Mouse (Mus musculus) MEL (cell line): Measurements from ENCODE around the gene Guk1. TPM values are rescaled to one million over a fixed set of nuclear protein-coding genes. Genes with fewer than 3 reads are reported as not detected.

Experiments
- DNase-seq: peaks from one replicate; pipeline ENCODE4 v3.0.0; 2011; ENCODE audit warnings: low read depth, low spot score
- H3K27ac ChIP-seq: 2 replicates; pipeline ENCODE4 v1.5.1; 2012; ENCODE audit warnings: low read depth, mild to moderate bottlenecking, control low read depth, low read length, moderate library complexity; ENCODE audit not compliant: control insufficient read depth
- H3K27me3 ChIP-seq, 2 experiments: fragments of 150-350 bp in 1 of 2; sonication (generic) in 1 of 2; 2 replicates each; pipeline ENCODE4 v1.6.1; 2012; ENCODE audit warnings: low read length in 2 of 2, mild to moderate bottlenecking in 2 of 2, improper control_type of control experiment in 1 of 2, moderate library complexity in 1 of 2; ENCODE audit not compliant: insufficient read depth in 2 of 2, control insufficient read depth in 1 of 2
- H3K36me3 ChIP-seq, 2 experiments: 2 replicates each; pipeline ENCODE4 v1.6.1; 2012 to 2014; ENCODE audit warnings: low read length in 2 of 2, improper control_type of control experiment in 1 of 2, inconsistent platforms in 1 of 2, mild to moderate bottlenecking in 1 of 2; ENCODE audit not compliant: insufficient read depth in 2 of 2, control insufficient read depth in 1 of 2
- H3K4me1 ChIP-seq, 2 experiments: fragments of 150-350 bp in 1 of 2; sonication (generic) in 1 of 2; 2 replicates each; pipeline ENCODE4 v1.6.1; 2012; ENCODE audit warnings: low read length in 2 of 2, improper control_type of control experiment in 1 of 2, mild to moderate bottlenecking in 1 of 2; ENCODE audit not compliant: insufficient read depth in 2 of 2, control insufficient read depth in 1 of 2
- H3K4me3 ChIP-seq, 2 experiments: fragments of 150-350 bp in 1 of 2; sonication (generic) in 1 of 2; 2 replicates each; pipeline ENCODE4 v1.5.1; 2012; ENCODE audit warnings: low read depth in 2 of 2, low read length in 2 of 2, mild to moderate bottlenecking in 2 of 2, moderate library complexity in 2 of 2, control low read depth in 1 of 2, improper control_type of control experiment in 1 of 2; ENCODE audit not compliant: control insufficient read depth in 1 of 2, insufficient read depth in 1 of 2
- H3K79me2 ChIP-seq: 2 replicates; pipeline ENCODE4 v1.6.1; 2012; ENCODE audit warnings: mild to moderate bottlenecking, low read length, moderate library complexity; ENCODE audit not compliant: control insufficient read depth, poor library complexity, insufficient read depth
- H3K9ac ChIP-seq: 2 replicates; pipeline ENCODE4 v1.6.1; 2012; ENCODE audit warnings: low read depth, mild to moderate bottlenecking, control low read depth, low read length, moderate library complexity; ENCODE audit not compliant: control insufficient read depth, poor library complexity, severe bottlenecking
- H3K9me3 ChIP-seq: fragments of 150-350 bp; sonication (generic); replicated peaks from 2 replicates; pipeline ENCODE4 v1.6.1; 2012; ENCODE audit warnings: mild to moderate bottlenecking, low read length, improper control_type of control experiment, moderate library complexity; ENCODE audit not compliant: insufficient read depth
- BHLHE40 ChIP-seq: IDR thresholded peaks from 2 replicates; pipeline ENCODE4 v1.6.1; 2012; ENCODE audit warnings: low read depth, mild to moderate bottlenecking, inconsistent platforms, low read length, improper control_type of control experiment, borderline replicate concordance
- CHD1 ChIP-seq: IDR thresholded peaks from 2 replicates; pipeline ENCODE4 v1.6.1; 2012; ENCODE audit warnings: low read depth, mild to moderate bottlenecking, inconsistent platforms, low read length, improper control_type of control experiment
- CHD2 ChIP-seq: IDR thresholded peaks from 2 replicates; pipeline ENCODE4 v1.6.1; 2011; ENCODE audit warnings: low read length, improper control_type of control experiment
- CTCF ChIP-seq, 3 experiments: IDR thresholded peaks in 2 of 3; conservative IDR thresholded peaks in 1 of 3; 2 replicates each; pipeline ENCODE4 v1.5.1; 2011 to 2012; ENCODE audit warnings: low read length in 3 of 3, low read depth in 2 of 3, mild to moderate bottlenecking in 2 of 3, improper control_type of control experiment in 1 of 3, inconsistent platforms in 1 of 3, mixed read lengths in 1 of 3, moderate library complexity in 1 of 3; ENCODE audit not compliant: control insufficient read depth in 1 of 3, insufficient read depth in 1 of 3, poor library complexity in 1 of 3, severe bottlenecking in 1 of 3
- E2F4 ChIP-seq: IDR thresholded peaks from 2 replicates; pipeline ENCODE4 v1.6.1; 2011; ENCODE audit warnings: low read depth, low read length, improper control_type of control experiment, borderline replicate concordance
- EP300 ChIP-seq, 2 experiments: IDR thresholded peaks; 2 replicates each; pipeline ENCODE4 v1.6.1; 2011; ENCODE audit warnings: improper control_type of control experiment in 2 of 2, low read length in 2 of 2, low read depth in 1 of 2, mild to moderate bottlenecking in 1 of 2
- ETS1 ChIP-seq: IDR thresholded peaks from 2 replicates; pipeline ENCODE4 v1.6.1; 2012; ENCODE audit warnings: low read depth, mild to moderate bottlenecking, inconsistent platforms, low read length, improper control_type of control experiment, moderate library complexity
- GABPA ChIP-seq: IDR thresholded peaks from 2 replicates; pipeline ENCODE4 v1.6.1; 2012; ENCODE audit warnings: low read depth, mild to moderate bottlenecking, inconsistent platforms, low read length, improper control_type of control experiment, moderate library complexity
- GATA1 ChIP-seq: IDR thresholded peaks from 2 replicates; pipeline ENCODE4 v1.6.1; 2011; ENCODE audit warnings: low read depth, low read length, improper control_type of control experiment
- HCFC1 ChIP-seq: IDR thresholded peaks from 2 replicates; pipeline ENCODE4 v1.6.1; 2012; ENCODE audit warnings: low read depth, mild to moderate bottlenecking, inconsistent platforms, low read length, improper control_type of control experiment, moderate library complexity
- JUND ChIP-seq: IDR thresholded peaks from 2 replicates; pipeline ENCODE4 v1.6.1; 2011; ENCODE audit warnings: low read depth, mild to moderate bottlenecking, improper control_type of control experiment, low read length
- MAFK ChIP-seq: IDR thresholded peaks from 2 replicates; pipeline ENCODE4 v1.6.1; 2011; ENCODE audit warnings: low read depth, mild to moderate bottlenecking, low read length, improper control_type of control experiment, borderline replicate concordance
- MAX ChIP-seq: IDR thresholded peaks from 2 replicates; pipeline ENCODE4 v1.6.1; 2011; ENCODE audit warnings: low read length, improper control_type of control experiment
- MEF2A ChIP-seq: IDR thresholded peaks from 2 replicates; pipeline ENCODE4 v1.6.1; 2014; ENCODE audit warnings: low read depth, mild to moderate bottlenecking, inconsistent platforms, low read length, improper control_type of control experiment; ENCODE audit not compliant: poor library complexity, insufficient replicate concordance, severe bottlenecking; ENCODE audit errors: extremely low read depth
- MYB ChIP-seq: IDR thresholded peaks from 2 replicates; pipeline ENCODE4 v1.6.1; 2011; ENCODE audit warnings: mild to moderate bottlenecking, low read depth, low read length, improper control_type of control experiment
- MYC ChIP-seq: IDR thresholded peaks from 2 replicates; pipeline ENCODE4 v1.6.1; 2011; ENCODE audit warnings: low read depth, mild to moderate bottlenecking, low read length, improper control_type of control experiment, moderate library complexity
- NELFE ChIP-seq: IDR thresholded peaks from 2 replicates; pipeline ENCODE4 v1.6.1; 2011; ENCODE audit warnings: low read depth, low read length, improper control_type of control experiment
- NRF1 ChIP-seq: IDR thresholded peaks from 2 replicates; pipeline ENCODE4 v1.6.1; 2014; ENCODE audit warnings: low read depth, mild to moderate bottlenecking, inconsistent platforms, low read length, improper control_type of control experiment, moderate library complexity; ENCODE audit not compliant: poor library complexity, insufficient read depth, severe bottlenecking
- POLR2A ChIP-seq, 2 experiments: IDR thresholded peaks; 2 replicates each; pipeline ENCODE4 v1.6.1; 2011 to 2012; ENCODE audit warnings: low read length in 2 of 2, mild to moderate bottlenecking in 2 of 2, control low read depth in 1 of 2, improper control_type of control experiment in 1 of 2, low read depth in 1 of 2, moderate library complexity in 1 of 2; ENCODE audit not compliant: control insufficient read depth in 1 of 2, insufficient read depth in 1 of 2, poor library complexity in 1 of 2
- POLR2AphosphoS2 ChIP-seq: IDR thresholded peaks from 2 replicates; pipeline ENCODE4 v1.6.1; 2011; ENCODE audit warnings: low read length, improper control_type of control experiment
- POLR2AphosphoS5 ChIP-seq: IDR thresholded peaks from 2 replicates; pipeline ENCODE4 v1.6.1; 2012; ENCODE audit warnings: low read depth, borderline replicate concordance, mild to moderate bottlenecking, inconsistent platforms, low read length, moderate library complexity, mixed read lengths
- RAD21 ChIP-seq: IDR thresholded peaks from 2 replicates; pipeline ENCODE4 v1.6.1; 2011; ENCODE audit warnings: mild to moderate bottlenecking, low read depth, low read length, improper control_type of control experiment
- RCOR1 ChIP-seq: IDR thresholded peaks from 2 replicates; pipeline ENCODE4 v1.6.1; 2012; ENCODE audit warnings: low read depth, mild to moderate bottlenecking, inconsistent platforms, low read length, improper control_type of control experiment
- SIN3A ChIP-seq: IDR thresholded peaks from 2 replicates; pipeline ENCODE4 v1.6.1; 2012; ENCODE audit warnings: low read length, improper control_type of control experiment, inconsistent platforms
- SMC3 ChIP-seq: IDR thresholded peaks from 2 replicates; pipeline ENCODE4 v1.6.1; 2011; ENCODE audit warnings: low read depth, low read length, improper control_type of control experiment
- TAL1 ChIP-seq: IDR thresholded peaks from 2 replicates; pipeline ENCODE4 v1.6.1; 2012; ENCODE audit warnings: mild to moderate bottlenecking, inconsistent platforms, low read length, moderate library complexity, mixed read lengths
- TBP ChIP-seq: IDR thresholded peaks from 2 replicates; pipeline ENCODE4 v1.8.0; 2011; ENCODE audit warnings: low read depth, low read length, improper control_type of control experiment
- TCF12 ChIP-seq: IDR thresholded peaks from 2 replicates; pipeline ENCODE4 v1.6.1; 2014; ENCODE audit warnings: low read depth, mild to moderate bottlenecking, inconsistent platforms, low read length, improper control_type of control experiment, moderate library complexity
- UBTF ChIP-seq: IDR thresholded peaks from 2 replicates; pipeline ENCODE4 v1.6.1; 2012; ENCODE audit warnings: low read depth, mild to moderate bottlenecking, inconsistent platforms, low read length, improper control_type of control experiment, moderate library complexity, borderline replicate concordance; ENCODE audit not compliant: insufficient read depth
- USF1 ChIP-seq: IDR thresholded peaks from 2 replicates; pipeline ENCODE4 v1.6.1; 2014; ENCODE audit warnings: low read depth, mild to moderate bottlenecking, inconsistent platforms, low read length, improper control_type of control experiment, moderate library complexity
- USF2 ChIP-seq, 2 experiments: IDR thresholded peaks; 2 replicates each; pipeline ENCODE4 v1.6.1; 2011 to 2012; ENCODE audit warnings: improper control_type of control experiment in 2 of 2, low read length in 2 of 2, borderline replicate concordance in 1 of 2, inconsistent platforms in 1 of 2, low read depth in 1 of 2, mild to moderate bottlenecking in 1 of 2; ENCODE audit not compliant: insufficient read depth in 1 of 2
- ZC3H11A ChIP-seq: IDR thresholded peaks from 2 replicates; pipeline ENCODE4 v1.6.1; 2012; ENCODE audit warnings: low read depth, mild to moderate bottlenecking, inconsistent platforms, low read length, improper control_type of control experiment
- ZKSCAN1 ChIP-seq: IDR thresholded peaks from 2 replicates; pipeline ENCODE4 v1.6.1; 2012; ENCODE audit warnings: low read depth, mild to moderate bottlenecking, inconsistent platforms, low read length, improper control_type of control experiment, moderate library complexity
- ZMIZ1 ChIP-seq: IDR thresholded peaks from 2 replicates; pipeline ENCODE4 v1.6.1; 2012; ENCODE audit warnings: low read depth, mild to moderate bottlenecking, inconsistent platforms, low read length, improper control_type of control experiment, moderate library complexity
- polyA plus RNA-seq, 2 experiments: library from polyadenylated mRNA; stranded (reverse) in 1 of 2; unstranded in 1 of 2; fragments of >175 nt in 1 of 2; fragments of >200 nt in 1 of 2; gene quantifications; 2 replicates each; pipeline versions ENCODE4 v1.2.1 to v1.2.4; 2012; ENCODE audit warnings: low replicate concordance in 2 of 2, low read depth in 1 of 2; ENCODE audit not compliant: insufficient read length in 2 of 2, insufficient read depth in 1 of 2, missing spikeins in 1 of 2
- total RNA-seq: library from RNA; depleted of rRNA; stranded (reverse); fragments of 300-350 nt; gene quantifications from 2 replicates; pipeline ENCODE4 v1.2.3, GENCODE M21; 2012; rRNA removed

The Guk1 gene
- 249 and 295 TPM in 2 replicates for total RNA-seq
- polyA plus RNA-seq, result 100 to 1,000 TPM in 1 of 2 experiments, not detected in 1; 215 TPM

DNA sequence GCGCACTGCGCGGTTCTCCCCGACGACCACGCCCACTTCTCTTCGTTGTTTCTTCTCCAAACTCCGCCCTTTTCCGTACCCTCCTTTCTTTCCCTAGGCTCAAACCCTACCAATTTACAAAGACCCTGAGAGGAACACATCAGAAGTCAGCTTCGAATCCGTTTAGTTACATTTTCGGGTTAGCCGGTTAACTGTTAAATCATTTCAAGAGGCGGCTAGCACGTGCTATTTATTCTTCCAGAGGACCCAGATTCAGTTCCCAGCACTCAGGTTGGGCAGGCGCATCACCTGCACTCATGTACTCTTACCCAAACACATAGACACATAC is at the start of gene Guk1:
Guk1 (minus strand) TSS at position 154 of the 328 bp plus-strand sequence.
- Histone ChIP-seq H3K4me3 (peak within 1 kb of the TSS; percentile 95 to 98), H3K9ac (peak within 1 kb of the TSS; percentile 93), H3K27me3 (no peaks in the 10 kb centered on the region), H3K9me3 (no peaks in the 10 kb centered on the region), H3K27ac (peak within 1 kb of the TSS; percentile 82), H3K79me2 (peaks cover 23% of the 10 kb centered on the region), H3K4me1 (peaks cover 3 to 16% of the 10 kb centered on the region in 2 experiments; a peak in 3 of 4 replicates), H3K36me3 (peaks cover 0 to 8% of the 10 kb centered on the region in 2 experiments; a peak in 2 of 4 replicates)
- no peak for DNase-seq
- TF ChIP-seq POLR2AphosphoS2 (peak; percentile 41), ZKSCAN1 (no peak), GABPA (no peak), POLR2A (IDR thresholded peaks at IDR 0.05; ENCODE audit: control insufficient read depth in 1 of 2, insufficient read depth in 1 of 2, low read depth in 1 of 2, low read length in 2 of 2, poor library complexity in 1 of 2) (0 out of 4 replicates have a peak, but pooled peaks of 1 of the 2 experiments have one; percentile 54), POLR2AphosphoS5 (no peak), CHD2 (no peak), MEF2A (no peak), BHLHE40 (peak; percentile 66; the same call in 1 of the 2 replicates), HCFC1 (no peak), GATA1 (no peak), TBP (no peak), RCOR1 (no peak), TCF12 (no peak; the same call in 1 of the 2 replicates), USF1 (no peak), SMC3 (no peak), NELFE (peak; percentile 3; the same call in 1 of the 2 replicates), ZC3H11A (no peak), ZMIZ1 (no peak; the same call in 1 of the 2 replicates), MYB (no peak), NRF1 (no peak), TAL1 (no peak), SIN3A (no peak; the same call in 1 of the 2 replicates), CTCF (IDR thresholded peaks at IDR 0.05 in 2 of 3, conservative IDR thresholded peaks at IDR 0.05 in 1 of 3; ENCODE audit: control insufficient read depth in 1 of 3, insufficient read depth in 1 of 3, low read depth in 2 of 3, low read length in 3 of 3, poor library complexity in 1 of 3, severe bottlenecking in 1 of 3) (no peak), RAD21 (no peak), MAX (peak; percentile 39; the same call in 1 of the 2 replicates), USF2 (IDR thresholded peaks at IDR 0.05; ENCODE audit: borderline replicate concordance in 1 of 2, insufficient read depth in 1 of 2, low read depth in 1 of 2, low read length in 2 of 2) (no peak), E2F4 (no peak), EP300 (IDR thresholded peaks at IDR 0.05; ENCODE audit: low read depth in 1 of 2, low read length in 2 of 2) (no peak), MAFK (no peak), MYC (peak; percentile 15; the same call in 1 of the 2 replicates), UBTF (no peak), ETS1 (no peak), CHD1 (no peak), JUND (no peak)
